Mouse (Mus musculus) lung, adult 10 weeks (tissue): ENCODE results near the gene Myoz2. TPM values are rescaled to one million over a fixed set of nuclear protein-coding genes. Genes with fewer than 3 reads are reported as not detected.

ENCODE experiments used
- polyA plus RNA-seq: library from polyadenylated mRNA; stranded (reverse); fragments of 350-450 nt; fragmentation: Illumina TruSeq; extraction: RNeasy Lipid Tissue Mini Kit (QIAGEN cat#74804); gene quantifications from one replicate; pipeline ENCODE4 v1.2.3, GENCODE M21; 2014; ENCODE audit warnings: low read depth, low replicate concordance; ENCODE audit not compliant: insufficient read depth

Myoz2 gene
- 28.5 TPM for polyA plus RNA-seq

DNA sequence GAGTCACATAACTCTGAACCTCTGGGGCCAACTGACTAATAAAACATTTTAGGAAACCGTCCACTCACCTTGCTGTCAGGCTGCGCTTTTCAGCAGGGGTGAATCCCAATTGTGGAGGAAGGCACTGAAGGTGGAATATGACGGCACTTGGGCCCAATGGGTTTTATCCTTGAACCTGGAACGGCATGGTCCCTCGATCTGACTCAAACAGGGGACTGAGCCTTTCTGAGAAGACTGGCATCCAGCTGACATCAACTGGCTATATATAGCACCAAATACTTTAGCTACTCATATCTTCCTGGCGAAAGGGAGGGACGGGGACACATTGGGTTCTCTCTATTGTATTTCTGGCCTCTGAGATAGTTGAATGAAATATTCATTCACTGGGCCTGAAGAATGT, at the start of gene Myoz2:
TSS of gene Myoz2 (minus strand) at position 264 of the 400 bp plus-strand sequence.

DNA sequence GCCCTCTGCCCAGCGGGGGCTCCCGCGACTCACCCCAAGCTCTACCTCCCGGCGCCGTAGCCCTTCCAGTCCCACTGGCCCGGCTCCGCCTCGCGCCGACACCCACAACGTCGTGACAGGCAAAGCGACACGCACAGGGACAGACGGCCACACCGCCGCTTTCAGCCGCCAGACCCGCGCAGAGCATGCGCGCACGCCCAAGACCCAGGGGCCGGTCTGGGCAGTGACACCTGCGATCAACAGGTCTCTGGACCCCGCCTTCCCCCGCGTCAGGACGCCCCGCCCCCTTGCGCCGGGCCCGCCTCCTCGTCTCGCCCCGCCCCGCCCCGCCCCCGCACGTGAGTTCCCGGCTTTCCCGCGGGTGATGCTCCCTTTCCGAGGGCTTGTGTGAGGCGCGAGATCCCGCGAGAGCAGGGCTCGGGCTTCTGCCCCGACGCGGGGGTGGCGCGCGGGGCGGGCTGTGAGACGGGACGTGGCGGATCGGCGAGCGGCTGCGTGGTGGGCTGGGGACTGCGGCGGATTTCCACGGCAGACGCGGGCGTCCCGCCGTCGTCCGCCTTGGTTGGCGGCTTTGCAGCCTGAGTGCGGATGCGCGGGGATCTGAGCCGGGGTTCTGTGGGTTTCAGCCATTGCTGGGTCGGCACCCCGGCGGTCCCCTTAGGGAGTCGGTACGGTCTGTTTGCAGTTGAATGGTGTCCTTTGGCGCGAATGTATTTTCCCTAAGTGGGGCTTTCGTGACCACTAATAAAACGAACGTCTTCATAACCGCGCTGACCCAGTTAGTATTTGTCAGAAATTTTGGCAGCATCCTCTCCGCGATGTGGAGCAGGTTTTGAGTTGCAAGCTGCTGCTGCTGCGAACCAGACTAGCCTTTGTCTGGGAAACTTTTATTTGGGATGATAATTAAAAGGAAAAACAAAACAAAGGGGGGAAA, 50.3 kb downstream of the Myoz2 start, which contains the start of gene Usp53:
TSS of gene Usp53 (minus strand) at position 262 of the 934 bp plus-strand sequence.

Other genes with a start within 250 kb of the Myoz2 start
- gene Fabp2, start 139.9 kb downstream of the Myoz2 start, polyA plus RNA-seq: not detected
- gene Gm10959, start 115.7 kb downstream of the Myoz2 start, polyA plus RNA-seq: not detected
- gene 1810037I17Rik, start 110.8 kb downstream of the Myoz2 start, polyA plus RNA-seq: 164 TPM
- gene Usp53, start 50.5 kb downstream of the Myoz2 start, polyA plus RNA-seq: 2.3 TPM
- 9.1 TPM for gene Synpo2, start 201.1 kb upstream of the Myoz2 start, polyA plus RNA-seq
- gene Sec24d, start 232.4 kb upstream of the Myoz2 start, polyA plus RNA-seq: 13.3 TPM